In genomic region chr16:33943388-33943787, GRCm38 (mm10) we compare ENCODE assay signal across 20 mouse cellular contexts.
"Had no signal": no experiment of that assay in that cellular context is flagged by ENCODE, and none has a peak within 500 bp of the region (broad histone marks: within the 10 kb centered on the region; RNA-seq: fewer than 3 reads in every experiment).

No protein-coding gene starts in this region.

- H3K9ac ChIP-seq: lung, embryonic 15.5 days; midbrain, embryonic 13.5 days; midbrain, embryonic 15.5 days; neural tube, embryonic 13.5 days; neural tube, embryonic 15.5 days had no signal

- ATAC-seq: lung, postnatal 0 days; midbrain, embryonic 13.5 days; midbrain, embryonic 15.5 days had no signal

- H3K27me3 ChIP-seq: midbrain, embryonic 13.5 days; midbrain, embryonic 15.5 days; neural tube, embryonic 13.5 days; neural tube, embryonic 15.5 days had no signal

- DNase-seq: lung, adult 2 months; lung, postnatal 14 days; lung, postnatal 36 days; retina, postnatal 1 day; right cerebral cortex, adult 18-20 months; right cerebral cortex, postnatal 25 days; right cerebral cortex, postnatal 4 days; spleen, adult 18-20 months; thymus, adult 18-20 months; thymus, postnatal 14 days; thymus, postnatal 36 days had no signal

- H3K36me3 ChIP-seq: lung, embryonic 15.5 days; midbrain, embryonic 13.5 days; midbrain, embryonic 15.5 days; neural tube, embryonic 13.5 days; neural tube, embryonic 15.5 days had no signal

- H3K9me3 ChIP-seq: lung, embryonic 15.5 days; megakaryocyte, embryonic 14.5 days; midbrain, embryonic 13.5 days; midbrain, embryonic 15.5 days; neural tube, embryonic 13.5 days; neural tube, embryonic 15.5 days had no signal

- H3K4me2 ChIP-seq: lung, embryonic 15.5 days; midbrain, embryonic 11.5 days; midbrain, embryonic 13.5 days; midbrain, embryonic 15.5 days; neural tube, embryonic 13.5 days; neural tube, embryonic 15.5 days had no signal

- H3K27ac ChIP-seq: macrophage; midbrain, embryonic 13.5 days; midbrain, embryonic 15.5 days; neural tube, embryonic 13.5 days; neural tube, embryonic 15.5 days had no signal

- H3K4me3 ChIP-seq: lung, embryonic 15.5 days; megakaryocyte, embryonic 14.5 days; midbrain, embryonic 13.5 days; midbrain, embryonic 15.5 days; neural tube, embryonic 13.5 days; neural tube, embryonic 15.5 days had no signal
